Mouse (Mus musculus): ENCODE data around the gene Mast3.

DNA sequence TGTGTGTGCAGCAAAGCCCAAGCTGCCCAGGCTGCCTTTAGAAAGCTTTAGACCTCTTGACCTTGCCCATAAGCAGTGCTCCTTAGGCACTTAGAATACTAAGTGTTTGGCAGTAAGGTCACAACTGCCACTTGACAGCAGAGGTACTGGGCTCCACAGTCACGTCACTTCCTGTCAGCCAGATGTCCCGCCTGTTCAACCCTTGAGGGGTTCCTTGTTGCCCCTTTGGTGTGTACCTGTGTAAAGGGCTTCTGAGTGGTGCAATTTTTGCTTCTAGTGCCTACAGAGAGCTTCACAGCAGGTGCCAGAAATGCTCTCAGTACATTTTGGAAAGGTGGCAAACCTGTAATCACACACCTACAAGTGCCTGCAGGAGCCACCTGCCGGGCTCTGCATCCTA lies 66.6 kb downstream of the Mast3 start:
- TF ChIP-seq CTCF (IDR thresholded peaks at IDR 0.05; ENCODE audit: insufficient read depth, low read depth, low read length), result no peak
- no peak for TF ChIP-seq POLR2A (IDR thresholded peaks at IDR 0.05; ENCODE audit: insufficient read depth, low read depth, low read length)
